Mouse (Mus musculus) cerebellum, adult 18-20 months (tissue): ENCODE results near the gene Clip4.

Experiments used
- DNase-seq, 2 experiments: peaks; one replicate each; pipeline ENCODE4 v3.0.0; 2021

Clip4 gene

DNA sequence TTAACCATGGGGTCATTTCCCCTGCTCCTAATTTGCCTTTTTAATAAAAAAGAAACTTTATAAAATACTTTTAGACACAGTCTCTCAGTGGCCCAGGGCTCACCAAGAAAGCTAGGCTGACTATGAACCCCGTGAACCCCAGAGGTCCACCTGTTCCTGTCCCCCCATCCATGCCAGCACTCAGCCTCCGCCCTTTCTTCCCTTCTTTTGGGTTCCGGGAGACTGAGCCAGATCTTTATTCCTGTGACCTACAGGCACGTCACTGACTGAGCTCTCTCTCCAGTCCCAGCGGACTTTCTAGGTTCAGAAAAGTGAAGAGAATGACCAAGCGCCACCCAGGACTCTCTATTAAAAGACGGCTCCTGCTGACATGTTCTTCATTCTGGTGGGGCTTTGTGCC lies 107.2 kb downstream of the Clip4 start:
- no peak for DNase-seq

DNA sequence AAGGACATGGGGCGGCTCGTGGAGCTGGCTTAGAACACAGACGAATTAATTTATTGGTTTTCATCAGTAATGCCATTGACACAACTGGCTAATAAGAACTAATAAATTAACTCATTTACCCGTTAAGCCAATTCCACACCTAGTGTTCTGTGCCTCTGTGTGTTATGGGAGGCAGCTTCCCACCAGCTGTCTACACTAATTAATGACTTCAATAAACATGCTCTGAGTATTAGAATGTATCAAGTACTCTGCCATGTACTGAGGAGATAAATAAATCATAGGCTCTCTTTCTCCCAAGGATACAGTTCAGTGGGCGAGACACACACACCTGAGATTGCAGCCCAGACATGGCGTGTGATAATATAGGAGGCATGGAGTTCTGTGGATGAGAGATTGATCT lies 113.1 kb downstream of the Clip4 start:
- DNase-seq, result no peak

DNA sequence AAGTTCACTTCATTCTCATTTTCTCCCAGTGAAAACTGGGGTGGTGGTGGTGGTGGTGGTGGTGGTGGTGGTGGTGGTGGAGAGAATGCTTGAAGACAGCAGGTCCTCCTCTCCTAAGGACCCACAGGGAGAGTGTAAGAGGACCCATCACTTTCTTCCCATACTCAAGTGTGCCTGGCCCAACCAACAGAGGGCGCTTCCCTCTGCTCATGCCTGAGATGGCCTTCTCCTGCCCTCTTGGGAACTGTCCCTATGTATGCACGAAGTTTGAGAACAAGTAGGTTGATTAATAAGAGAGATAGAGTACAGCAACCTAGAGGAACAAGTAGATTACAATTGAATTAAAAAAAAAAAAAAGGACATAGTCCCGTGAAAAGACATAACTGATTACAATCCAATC lies 140.8 kb downstream of the Clip4 start:
- DNase-seq, result peak; percentile 25 to 30

DNA sequence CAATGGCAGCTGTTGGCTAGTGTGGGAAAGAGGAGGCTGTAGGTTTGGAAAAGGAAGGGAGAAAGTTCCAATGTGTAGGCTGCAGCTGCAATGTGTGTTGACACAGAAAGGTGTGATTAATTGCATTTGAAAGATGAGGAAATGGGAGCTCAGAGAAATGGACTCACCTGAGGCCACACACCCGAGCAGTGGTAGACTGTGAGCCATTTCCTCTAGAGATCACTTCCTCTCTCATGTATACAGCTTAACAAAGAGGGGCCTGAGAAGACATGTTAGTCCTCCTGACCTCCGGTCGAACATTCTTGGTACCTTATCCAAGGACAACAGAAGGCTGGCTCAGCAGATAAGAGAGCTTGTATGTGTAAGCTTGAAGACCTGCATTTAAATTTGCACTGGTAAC lies 144.9 kb downstream of the Clip4 start:
- DNase-seq, result no peak
